Mouse (Mus musculus): ENCODE data around the gene Cma1. TPM values are rescaled to one million over a fixed set of nuclear protein-coding genes. Genes with fewer than 3 reads are reported as not detected.
"Not testable (repeated sequence)": the region's sequence is repeated elsewhere in the genome, so short reads cannot be mapped to it uniquely, and the experiment has no call there.

Gene Cma1
- polyA plus RNA-seq (2015; fragmentation: Nextera tagmentation; extraction: Ambion mirVana): not detected in 2 replicates

- no peaks in the 10 kb centered on the region for H3K4me1 ChIP-seq (replicated peaks)
- H3K27me3 ChIP-seq: no peaks in the 10 kb centered on the region
- H3K4me2 ChIP-seq (replicated peaks): no peak within 1 kb of the TSS
- H3K9ac ChIP-seq (replicated peaks): no peak within 1 kb of the TSS
- no peak within 1 kb of the TSS for H3K4me3 ChIP-seq (replicated peaks)
- no peak for ATAC-seq
- H3K27ac ChIP-seq: no peak within 1 kb of the TSS
- H3K9me3 ChIP-seq: no peaks in the 10 kb centered on the region
- H3K36me3 ChIP-seq: no peaks in the 10 kb centered on the region
- 82% methylated on average over 4 of the region's 4 CpGs for WGBS
Observed at GRCm38 (mm10) chr14:55944575-55944974, at the start of gene Cma1. TSS of gene Cma1 (minus strand) at chr14:55944675.

- H3K27ac ChIP-seq; H3K9ac ChIP-seq (replicated peaks); ATAC-seq; H3K4me1 ChIP-seq (replicated peaks); H3K4me2 ChIP-seq (replicated peaks); H3K4me3 ChIP-seq (replicated peaks); H3K27me3 ChIP-seq; H3K36me3 ChIP-seq; H3K9me3 ChIP-seq: not testable (repeated sequence)
- 92% methylated on average over 2 of the region's 3 CpGs for WGBS
Observed at GRCm38 (mm10) chr14:55987464-55987863, 43.0 kb upstream of the Cma1 start.

GRCm38 (mm10) chr14:55963900-55964299 is 19.4 kb upstream of the Cma1 start:
- H3K27me3 ChIP-seq; H3K27ac ChIP-seq; H3K36me3 ChIP-seq; ATAC-seq; H3K4me1 ChIP-seq (replicated peaks); H3K9ac ChIP-seq (replicated peaks); H3K9me3 ChIP-seq; H3K4me2 ChIP-seq (replicated peaks); H3K4me3 ChIP-seq (replicated peaks): not testable (repeated sequence)
- 44% methylated on average over 2 of the region's 2 CpGs for WGBS

GRCm38 (mm10) chr14:55963263-55963662 is 18.8 kb upstream of the Cma1 start:
- peaks cover 4% of the 10 kb centered on the region; the same call in 1 of the 2 replicates for H3K4me1 ChIP-seq (replicated peaks)
- H3K27ac ChIP-seq: no peak overlapping the region
- H3K36me3 ChIP-seq: no peaks in the 10 kb centered on the region
- H3K4me2 ChIP-seq (replicated peaks): no peak overlapping the region
- no peak overlapping the region for H3K9ac ChIP-seq (replicated peaks)
- H3K9me3 ChIP-seq: no peaks in the 10 kb centered on the region
- no peak for ATAC-seq
- no peaks in the 10 kb centered on the region for H3K27me3 ChIP-seq
- 0% methylated on average over 1 of the region's 1 CpGs for WGBS
- H3K4me3 ChIP-seq (replicated peaks): no peak overlapping the region

- Histone ChIP-seq H3K27ac (no peak within 1 kb of the TSS), H3K4me2 (replicated peaks) (no peak within 1 kb of the TSS), H3K36me3 (no peaks in the 10 kb centered on the region), H3K4me1 (replicated peaks) (no peaks in the 10 kb centered on the region), H3K4me3 (replicated peaks) (no peak within 1 kb of the TSS), H3K9ac (replicated peaks) (no peak within 1 kb of the TSS), H3K27me3 (no peaks in the 10 kb centered on the region), H3K9me3 (no peaks in the 10 kb centered on the region)
- WGBS: 87% methylated on average over 6 of the region's 6 CpGs
- ATAC-seq: no peak
Observed at GRCm38 (mm10) chr14:55950346-55951030, 6.0 kb upstream of the Cma1 start, which contains the start of gene Cma2. TSS of gene Cma2 (plus strand) at chr14:55950980.

GRCm38 (mm10) chr14:55946269-55946969 is 1.9 kb upstream of the Cma1 start:
- WGBS: 92% methylated on average over 2 of the region's 2 CpGs

GRCm38 (mm10) chr14:55943601-55944000 is 874 bp downstream of the Cma1 start:
- no peak overlapping the region for H3K27ac ChIP-seq
- no peaks in the 10 kb centered on the region for H3K27me3 ChIP-seq
- H3K9me3 ChIP-seq: no peaks in the 10 kb centered on the region
- no peaks in the 10 kb centered on the region for H3K36me3 ChIP-seq
- H3K9ac ChIP-seq (replicated peaks): no peak overlapping the region
- WGBS: 87% methylated on average over 11 of the region's 11 CpGs
- H3K4me1 ChIP-seq (replicated peaks): no peaks in the 10 kb centered on the region
- ATAC-seq: no peak
- H3K4me3 ChIP-seq (replicated peaks): no peak overlapping the region
- no peak overlapping the region for H3K4me2 ChIP-seq (replicated peaks)

More at GRCm38 (mm10) chr14:55946269-55946969, 1.9 kb upstream of the Cma1 start:
- H3K9ac ChIP-seq (replicated peaks): no peak overlapping the region
- H3K9me3 ChIP-seq: no peaks in the 10 kb centered on the region
- H3K4me3 ChIP-seq (replicated peaks): no peak overlapping the region
- no peak for ATAC-seq
- no peaks in the 10 kb centered on the region for H3K27me3 ChIP-seq
- no peak overlapping the region for H3K27ac ChIP-seq
- H3K36me3 ChIP-seq: no peaks in the 10 kb centered on the region
- no peaks in the 10 kb centered on the region for H3K4me1 ChIP-seq (replicated peaks)
- H3K4me2 ChIP-seq (replicated peaks): no peak overlapping the region

GRCm38 (mm10) chr14:55940070-55940800 is 4.2 kb downstream of the Cma1 start:
- 55% methylated on average over 7 of the region's 7 CpGs for WGBS
- Histone ChIP-seq H3K36me3 (no peaks in the 10 kb centered on the region), H3K4me3 (replicated peaks) (no peak overlapping the region), H3K27ac (no peak overlapping the region), H3K4me2 (replicated peaks) (no peak overlapping the region), H3K4me1 (replicated peaks) (no peaks in the 10 kb centered on the region), H3K27me3 (no peaks in the 10 kb centered on the region), H3K9me3 (no peaks in the 10 kb centered on the region), H3K9ac (replicated peaks) (no peak overlapping the region)
- no peak for ATAC-seq

- 69% methylated on average over 7 of the region's 7 CpGs for WGBS
- Histone ChIP-seq H3K36me3 (no peaks in the 10 kb centered on the region), H3K27ac (no peak overlapping the region), H3K27me3 (no peaks in the 10 kb centered on the region), H3K4me1 (replicated peaks) (no peaks in the 10 kb centered on the region), H3K9me3 (no peaks in the 10 kb centered on the region), H3K4me2 (replicated peaks) (no peak overlapping the region), H3K4me3 (replicated peaks) (no peak overlapping the region), H3K9ac (replicated peaks) (no peak overlapping the region)
- ATAC-seq: no peak
Observed at GRCm38 (mm10) chr14:55933586-55933985, 10.9 kb downstream of the Cma1 start.

GRCm38 (mm10) chr14:55929263-55929997 is 15.0 kb downstream of the Cma1 start:
- no peak overlapping the region for H3K9ac ChIP-seq (replicated peaks)
- H3K4me1 ChIP-seq (replicated peaks): no peaks in the 10 kb centered on the region

GRCm38 (mm10) chr14:55926847-55927246 is 17.6 kb downstream of the Cma1 start:
- Histone ChIP-seq H3K4me1 (replicated peaks) (no peaks in the 10 kb centered on the region), H3K9me3 (no peaks in the 10 kb centered on the region), H3K36me3 (no peaks in the 10 kb centered on the region), H3K4me3 (replicated peaks) (no peak overlapping the region), H3K27me3 (no peaks in the 10 kb centered on the region), H3K4me2 (replicated peaks) (no peak overlapping the region), H3K9ac (replicated peaks) (no peak overlapping the region), H3K27ac (no peak overlapping the region)
- ATAC-seq: no peak
- 94% methylated on average over 4 of the region's 4 CpGs for WGBS

More at GRCm38 (mm10) chr14:55929263-55929997, 15.0 kb downstream of the Cma1 start:
- Histone ChIP-seq H3K27me3 (no peaks in the 10 kb centered on the region), H3K4me2 (replicated peaks) (no peak overlapping the region), H3K4me3 (replicated peaks) (no peak overlapping the region), H3K36me3 (no peaks in the 10 kb centered on the region), H3K9me3 (no peaks in the 10 kb centered on the region), H3K27ac (no peak overlapping the region)
- no peak for ATAC-seq
- WGBS: 84% methylated on average over 12 of the region's 12 CpGs

All from midbrain, embryonic 13.5 days (tissue).